Mouse (Mus musculus): ENCODE measurements around the gene Il31ra. TPM values are rescaled to one million over a fixed set of nuclear protein-coding genes. Genes with fewer than 3 reads are reported as not detected.
"Not testable (repeated sequence)": the region's sequence is repeated elsewhere in the genome, so short reads cannot be mapped to it uniquely, and the experiment has no call there.

Gene Il31ra
- polyA plus RNA-seq (2012; rRNA removed), result 0.19 and 0.28 TPM in 2 replicates

- not testable (repeated sequence) for DNase-seq (ENCODE audit: extremely low spot score in 1 of 2, low spot score in 1 of 2)
Observed at GRCm38 (mm10) chr13:112594260-112594659, at the start of gene Il31ra. Gene Il31ra, minus strand, starts transcription at chr13:112594360.

GRCm38 (mm10) chr13:112642897-112643296 is 48.7 kb upstream of the Il31ra start:
- DNase-seq (ENCODE audit: extremely low spot score in 1 of 2, low spot score in 1 of 2), result no peak

GRCm38 (mm10) chr13:112639111-112639510 is 45.0 kb upstream of the Il31ra start:
- DNase-seq (ENCODE audit: extremely low spot score in 1 of 2, low spot score in 1 of 2), result no peak

- DNase-seq (ENCODE audit: extremely low spot score in 1 of 2, low spot score in 1 of 2), result no peak
Observed at GRCm38 (mm10) chr13:112636498-112636897, 42.3 kb upstream of the Il31ra start.

- DNase-seq (ENCODE audit: extremely low spot score in 1 of 2, low spot score in 1 of 2), result no peak
Observed at GRCm38 (mm10) chr13:112635174-112635837, 41.1 kb upstream of the Il31ra start.

- no peak for DNase-seq (ENCODE audit: extremely low spot score in 1 of 2, low spot score in 1 of 2)
Observed at GRCm38 (mm10) chr13:112625566-112625965, 31.4 kb upstream of the Il31ra start.

GRCm38 (mm10) chr13:112624622-112625021 is 30.5 kb upstream of the Il31ra start:
- no peak for DNase-seq (ENCODE audit: extremely low spot score in 1 of 2, low spot score in 1 of 2)

- no peak for DNase-seq (ENCODE audit: extremely low spot score in 1 of 2, low spot score in 1 of 2)
Observed at GRCm38 (mm10) chr13:112623656-112624055, 29.5 kb upstream of the Il31ra start.

GRCm38 (mm10) chr13:112621592-112621991 is 27.4 kb upstream of the Il31ra start:
- peak in 1 of 2 experiments; percentile 8 for DNase-seq (ENCODE audit: extremely low spot score in 1 of 2, low spot score in 1 of 2)

GRCm38 (mm10) chr13:112608606-112609005 is 14.4 kb upstream of the Il31ra start:
- no peak for DNase-seq (ENCODE audit: extremely low spot score in 1 of 2, low spot score in 1 of 2)

GRCm38 (mm10) chr13:112604411-112604810 is 10.3 kb upstream of the Il31ra start:
- no peak for DNase-seq (ENCODE audit: extremely low spot score in 1 of 2, low spot score in 1 of 2)

- no peak for DNase-seq (ENCODE audit: extremely low spot score in 1 of 2, low spot score in 1 of 2)
Observed at GRCm38 (mm10) chr13:112603839-112604238, 9.7 kb upstream of the Il31ra start.

GRCm38 (mm10) chr13:112602607-112603006 is 8.4 kb upstream of the Il31ra start:
- no peak for DNase-seq (ENCODE audit: extremely low spot score in 1 of 2, low spot score in 1 of 2)

- DNase-seq (ENCODE audit: extremely low spot score in 1 of 2, low spot score in 1 of 2), result no peak
Observed at GRCm38 (mm10) chr13:112590254-112590653, 3.9 kb downstream of the Il31ra start.

GRCm38 (mm10) chr13:112589625-112590024 is 4.5 kb downstream of the Il31ra start:
- no peak for DNase-seq (ENCODE audit: extremely low spot score in 1 of 2, low spot score in 1 of 2)

GRCm38 (mm10) chr13:112584556-112585237 is 9.5 kb downstream of the Il31ra start:
- no peak for DNase-seq (ENCODE audit: extremely low spot score in 1 of 2, low spot score in 1 of 2)

GRCm38 (mm10) chr13:112582291-112582690 is 11.9 kb downstream of the Il31ra start:
- no peak for DNase-seq (ENCODE audit: extremely low spot score in 1 of 2, low spot score in 1 of 2)

- no peak for DNase-seq (ENCODE audit: extremely low spot score in 1 of 2, low spot score in 1 of 2)
Observed at GRCm38 (mm10) chr13:112581796-112582195, 12.4 kb downstream of the Il31ra start.

- no peak for DNase-seq (ENCODE audit: extremely low spot score in 1 of 2, low spot score in 1 of 2)
Observed at GRCm38 (mm10) chr13:112580590-112581320, 13.4 kb downstream of the Il31ra start.

- DNase-seq (ENCODE audit: extremely low spot score in 1 of 2, low spot score in 1 of 2), result peak; percentile 100
Observed at GRCm38 (mm10) chr13:112578041-112578440, 16.1 kb downstream of the Il31ra start.

GRCm38 (mm10) chr13:112573800-112574199 is 20.4 kb downstream of the Il31ra start:
- DNase-seq (ENCODE audit: extremely low spot score in 1 of 2, low spot score in 1 of 2), result no peak
